Mouse (Mus musculus) thymus, postnatal 25 days (tissue): Measurements from ENCODE around the gene Ift140.
"Not testable (repeated sequence)": the region's sequence is repeated elsewhere in the genome, so short reads cannot be mapped to it uniquely, and the experiment has no call there.

Experiments
- DNase-seq: peaks from one replicate; pipeline ENCODE4 v3.0.0; 2022

Ift140 gene

GRCm38 (mm10) chr17:25120406-25120805, 104.5 kb downstream of the Ift140 start, which contains the start of gene Ptx4:
Ptx4 (plus strand) TSS chr17:25120760.
- no peak for DNase-seq

- DNase-seq = peak; percentile 52
Measured at GRCm38 (mm10) chr17:25123979-25124378, 108.1 kb downstream of the Ift140 start.

GRCm38 (mm10) chr17:25125442-25126060, 109.7 kb downstream of the Ift140 start:
- DNase-seq = not testable (repeated sequence)

- DNase-seq = no peak
Measured at GRCm38 (mm10) chr17:25127079-25127478, 111.2 kb downstream of the Ift140 start.

- no peak for DNase-seq
Measured at GRCm38 (mm10) chr17:25127681-25128080, 111.8 kb downstream of the Ift140 start.

GRCm38 (mm10) chr17:25130060-25130459, 114.2 kb downstream of the Ift140 start:
- no peak for DNase-seq

GRCm38 (mm10) chr17:25133275-25133698, 117.4 kb downstream of the Ift140 start, which contains the start of gene Clcn7:
Clcn7 (plus strand) TSS chr17:25133391.
- peak; percentile 86 for DNase-seq

- no peak for DNase-seq
Measured at GRCm38 (mm10) chr17:25135622-25136021, 119.7 kb downstream of the Ift140 start.

- DNase-seq = no peak
Measured at GRCm38 (mm10) chr17:25138803-25139202, 122.9 kb downstream of the Ift140 start.

- DNase-seq = no peak
Measured at GRCm38 (mm10) chr17:25139960-25140359, 124.1 kb downstream of the Ift140 start.
